Mouse (Mus musculus) liver, embryonic 14.5 days (tissue): ENCODE measurements around the gene Dnaja2. TPM values are rescaled to one million over a fixed set of nuclear protein-coding genes. Genes with fewer than 3 reads are reported as not detected.
A peak's percentile ranks its signal among the peaks of the same experiment; 100 is the strongest.

ENCODE experiments used
- ATAC-seq: fragments of 200-750 bp; cut with Nextera tagmentation; 2 replicates; pipeline ENCODE4 v1.8.0; 2017; ENCODE audit warnings: moderate number of reproducible peaks, mild to moderate bottlenecking, moderate library complexity; ENCODE audit not compliant: insufficient read depth
- DNase-seq, 3 experiments: peaks; one replicate each; pipeline ENCODE4 v3.0.0-alpha.2; 2012 to 2013; ENCODE audit warnings: low read depth in 3 of 3, low spot score in 3 of 3
- H3K27ac ChIP-seq: fragments of 300-500 bp; sonication (generic); 2 replicates; pipeline ENCODE4 v1.5.1; 2014; ENCODE audit warnings: moderate library complexity, mild to moderate bottlenecking, control low read depth, inconsistent platforms
- H3K27me3 ChIP-seq: fragments of 300-500 bp; sonication (generic); 2 replicates; pipeline ENCODE4 v1.6.1; 2014; ENCODE audit warnings: mild to moderate bottlenecking, low read length, moderate library complexity; ENCODE audit not compliant: control insufficient read depth, insufficient read depth
- H3K36me3 ChIP-seq: fragments of 300-500 bp; sonication (generic); replicated peaks from 2 replicates; pipeline ENCODE4 v1.6.1; 2014; ENCODE audit warnings: low read depth; ENCODE audit not compliant: control insufficient read depth, insufficient read depth
- H3K4me1 ChIP-seq, 2 experiments: fragments of 200-500 bp in 1 of 2; fragments of 300-500 bp in 1 of 2; sonication (generic) in 1 of 2; replicated peaks; 2 replicates each; pipeline ENCODE4 v1.6.1; 2012 to 2014; ENCODE audit warnings: antibody characterized with exemption in 1 of 2, inconsistent platforms in 1 of 2, low read length in 1 of 2; ENCODE audit not compliant: control insufficient read depth in 2 of 2, insufficient read depth in 2 of 2
- H3K4me2 ChIP-seq: fragments of 300-500 bp; sonication (generic); 2 replicates; pipeline ENCODE4 v1.6.1; 2014; ENCODE audit warnings: low read depth, mild to moderate bottlenecking, control low read depth, moderate library complexity
- H3K4me3 ChIP-seq, 2 experiments: fragments of 200-500 bp in 1 of 2; fragments of 300-500 bp in 1 of 2; sonication (generic) in 1 of 2; 2 replicates each; pipeline ENCODE4 v1.5.1; 2012 to 2014; ENCODE audit warnings: low read depth in 2 of 2, low read length in 2 of 2, mild to moderate bottlenecking in 2 of 2, control low read depth in 1 of 2, inconsistent platforms in 1 of 2, moderate library complexity in 1 of 2; ENCODE audit not compliant: insufficient read depth in 1 of 2
- H3K9ac ChIP-seq: fragments of 300-500 bp; sonication (generic); replicated peaks from 2 replicates; pipeline ENCODE4 v1.6.1; 2014; ENCODE audit warnings: mild to moderate bottlenecking, control low read depth, moderate library complexity
- H3K9me3 ChIP-seq: fragments of 300-500 bp; sonication (generic); 2 replicates; pipeline ENCODE4 v1.6.1; 2016; ENCODE audit warnings: low read length, mixed read lengths; ENCODE audit not compliant: control insufficient read depth
- CTCF ChIP-seq: IDR thresholded peaks from 2 replicates; pipeline ENCODE4 v1.5.1; 2016; ENCODE audit warnings: antibody characterized with exemption, low read depth, control low read depth
- EP300 ChIP-seq: IDR thresholded peaks from 2 replicates; pipeline ENCODE4 v1.6.1; 2016; ENCODE audit warnings: antibody characterized with exemption, low read depth
- WGBS: fragments of 180-500 bp; shearing (Covaris S2); extraction: QIAGEN DNeasy Blood & Tissue Kit; methylation state at CpG from one replicate; pipeline ENCODE4 v1.1.7; 2014; ENCODE audit not compliant: insufficient replicate concordance; 5-methylcytosine and 5-hydroxymethylcytosine counted together
- polyA plus RNA-seq, 2 experiments: library from polyadenylated mRNA; depleted of rRNA in 1 of 2; stranded (reverse) in 1 of 2; unstranded in 1 of 2; fragments of >200 nt; fragmentation: Nextera tagmentation in 1 of 2; extraction: Ambion mirVana in 1 of 2; gene quantifications; 2 replicates each; pipeline versions ENCODE4 v1.2.1 to v1.2.3; 2012 to 2014

Dnaja2 gene
- polyA plus RNA-seq, 2 experiments, result 26.9 to 73.3 TPM

- DNase-seq (no peak), ATAC-seq (no peak)
- Histone ChIP-seq H3K9me3 (no peaks in the 10 kb centered on the region), H3K27me3 (no peaks in the 10 kb centered on the region), H3K4me3 (no peak overlapping the region), H3K9ac (no peak overlapping the region), H3K36me3 (no peaks in the 10 kb centered on the region), H3K27ac (no peak overlapping the region), H3K4me2 (no peak overlapping the region), H3K4me1 (no peaks in the 10 kb centered on the region; a peak in 1 of 4 replicates)
- TF ChIP-seq EP300 (no peak), CTCF (no peak)
- 53% methylated on average over 8 of the region's 8 CpGs for WGBS
Observed at GRCm38 (mm10) chr8:85601741-85602140, 46.6 kb upstream of the Dnaja2 start.

- no peak overlapping the region for H3K4me3 ChIP-seq
- H3K36me3 ChIP-seq, result no peaks in the 10 kb centered on the region
- no peak overlapping the region for H3K4me2 ChIP-seq
- H3K9me3 ChIP-seq, result no peaks in the 10 kb centered on the region
- H3K27ac ChIP-seq, result no peak overlapping the region
- H3K27me3 ChIP-seq, result no peaks in the 10 kb centered on the region
- TF ChIP-seq EP300, result no peak
- no peak for TF ChIP-seq CTCF
- ATAC-seq, result no peak
- DNase-seq, result no peak
- H3K4me1 ChIP-seq, result peaks cover 0 to 2% of the 10 kb centered on the region in 2 experiments; a peak in 2 of 4 replicates
- WGBS, result 43% methylated on average over 8 of the region's 8 CpGs
- no peak overlapping the region for H3K9ac ChIP-seq
Observed at GRCm38 (mm10) chr8:85597413-85598191, 42.5 kb upstream of the Dnaja2 start.

GRCm38 (mm10) chr8:85595391-85595790 lies 40.2 kb upstream of the Dnaja2 start:
- TF ChIP-seq EP300 (no peak), CTCF (no peak)
- Histone ChIP-seq H3K36me3 (no peaks in the 10 kb centered on the region), H3K9ac (no peak overlapping the region), H3K4me2 (no peak overlapping the region), H3K4me1 (peaks cover 0 to 2% of the 10 kb centered on the region in 2 experiments; a peak in 2 of 4 replicates), H3K27me3 (no peaks in the 10 kb centered on the region), H3K4me3 (no peak overlapping the region), H3K9me3 (no peaks in the 10 kb centered on the region), H3K27ac (no peak overlapping the region)
- WGBS, result 49% methylated on average over 6 of the region's 6 CpGs
- DNase-seq (peak in 2 of 3 experiments; percentile 7 to 15), ATAC-seq (peak; percentile 69)

GRCm38 (mm10) chr8:85594983-85595382 lies 39.8 kb upstream of the Dnaja2 start:
- Histone ChIP-seq H3K36me3 (no peaks in the 10 kb centered on the region), H3K27me3 (no peaks in the 10 kb centered on the region), H3K4me1 (peaks cover 0 to 2% of the 10 kb centered on the region in 2 experiments; a peak in 2 of 4 replicates), H3K27ac (no peak overlapping the region), H3K4me3 (no peak overlapping the region), H3K9ac (no peak overlapping the region), H3K9me3 (no peaks in the 10 kb centered on the region), H3K4me2 (no peak overlapping the region)
- WGBS, result 22% methylated on average over 3 of the region's 3 CpGs
- peak; percentile 41; the same call in 1 of the 2 replicates for ATAC-seq
- no peak for TF ChIP-seq EP300
- no peak for TF ChIP-seq CTCF
- no peak for DNase-seq

GRCm38 (mm10) chr8:85593324-85593723 lies 38.2 kb upstream of the Dnaja2 start:
- H3K9me3 ChIP-seq, result no peaks in the 10 kb centered on the region
- no peak overlapping the region for H3K4me3 ChIP-seq
- no peak for TF ChIP-seq EP300
- no peak for TF ChIP-seq CTCF
- DNase-seq (no peak), ATAC-seq (no peak)
- no peak overlapping the region for H3K4me2 ChIP-seq
- no peak overlapping the region for H3K9ac ChIP-seq
- peaks cover 0 to 2% of the 10 kb centered on the region in 2 experiments; a peak in 2 of 4 replicates for H3K4me1 ChIP-seq
- H3K36me3 ChIP-seq, result no peaks in the 10 kb centered on the region
- no peaks in the 10 kb centered on the region for H3K27me3 ChIP-seq
- WGBS, result 61% methylated on average over 3 of the region's 3 CpGs
- no peak overlapping the region for H3K27ac ChIP-seq
